Mouse (Mus musculus) MEL (cell line): Measurements from ENCODE around the gene Ccdc144b. TPM values are rescaled to one million over a fixed set of nuclear protein-coding genes. Genes with fewer than 3 reads are reported as not detected.

Experiments used
- DNase-seq: peaks from one replicate; pipeline ENCODE4 v3.0.0; 2011; ENCODE audit warnings: low read depth, low spot score
- H3K27ac ChIP-seq: 2 replicates; pipeline ENCODE4 v1.5.1; 2012; ENCODE audit warnings: low read depth, mild to moderate bottlenecking, control low read depth, low read length, moderate library complexity; ENCODE audit not compliant: control insufficient read depth
- H3K27me3 ChIP-seq, 2 experiments: fragments of 150-350 bp in 1 of 2; sonication (generic) in 1 of 2; 2 replicates each; pipeline ENCODE4 v1.6.1; 2012; ENCODE audit warnings: low read length in 2 of 2, mild to moderate bottlenecking in 2 of 2, improper control_type of control experiment in 1 of 2, moderate library complexity in 1 of 2; ENCODE audit not compliant: insufficient read depth in 2 of 2, control insufficient read depth in 1 of 2
- H3K36me3 ChIP-seq, 2 experiments: 2 replicates each; pipeline ENCODE4 v1.6.1; 2012 to 2014; ENCODE audit warnings: low read length in 2 of 2, improper control_type of control experiment in 1 of 2, inconsistent platforms in 1 of 2, mild to moderate bottlenecking in 1 of 2; ENCODE audit not compliant: insufficient read depth in 2 of 2, control insufficient read depth in 1 of 2
- H3K4me1 ChIP-seq, 2 experiments: fragments of 150-350 bp in 1 of 2; sonication (generic) in 1 of 2; 2 replicates each; pipeline ENCODE4 v1.6.1; 2012; ENCODE audit warnings: low read length in 2 of 2, improper control_type of control experiment in 1 of 2, mild to moderate bottlenecking in 1 of 2; ENCODE audit not compliant: insufficient read depth in 2 of 2, control insufficient read depth in 1 of 2
- H3K4me3 ChIP-seq, 2 experiments: fragments of 150-350 bp in 1 of 2; sonication (generic) in 1 of 2; 2 replicates each; pipeline ENCODE4 v1.5.1; 2012; ENCODE audit warnings: low read depth in 2 of 2, low read length in 2 of 2, mild to moderate bottlenecking in 2 of 2, moderate library complexity in 2 of 2, control low read depth in 1 of 2, improper control_type of control experiment in 1 of 2; ENCODE audit not compliant: control insufficient read depth in 1 of 2, insufficient read depth in 1 of 2
- H3K79me2 ChIP-seq: 2 replicates; pipeline ENCODE4 v1.6.1; 2012; ENCODE audit warnings: mild to moderate bottlenecking, low read length, moderate library complexity; ENCODE audit not compliant: control insufficient read depth, poor library complexity, insufficient read depth
- H3K9ac ChIP-seq: 2 replicates; pipeline ENCODE4 v1.6.1; 2012; ENCODE audit warnings: low read depth, mild to moderate bottlenecking, control low read depth, low read length, moderate library complexity; ENCODE audit not compliant: control insufficient read depth, poor library complexity, severe bottlenecking
- H3K9me3 ChIP-seq: fragments of 150-350 bp; sonication (generic); replicated peaks from 2 replicates; pipeline ENCODE4 v1.6.1; 2012; ENCODE audit warnings: mild to moderate bottlenecking, low read length, improper control_type of control experiment, moderate library complexity; ENCODE audit not compliant: insufficient read depth
- BHLHE40 ChIP-seq: IDR thresholded peaks from 2 replicates; pipeline ENCODE4 v1.6.1; 2012; ENCODE audit warnings: low read depth, mild to moderate bottlenecking, inconsistent platforms, low read length, improper control_type of control experiment, borderline replicate concordance
- CTCF ChIP-seq, 3 experiments: IDR thresholded peaks in 2 of 3; conservative IDR thresholded peaks in 1 of 3; 2 replicates each; pipeline ENCODE4 v1.5.1; 2011 to 2012; ENCODE audit warnings: low read length in 3 of 3, low read depth in 2 of 3, mild to moderate bottlenecking in 2 of 3, improper control_type of control experiment in 1 of 3, inconsistent platforms in 1 of 3, mixed read lengths in 1 of 3, moderate library complexity in 1 of 3; ENCODE audit not compliant: control insufficient read depth in 1 of 3, insufficient read depth in 1 of 3, poor library complexity in 1 of 3, severe bottlenecking in 1 of 3
- GATA1 ChIP-seq: IDR thresholded peaks from 2 replicates; pipeline ENCODE4 v1.6.1; 2011; ENCODE audit warnings: low read depth, low read length, improper control_type of control experiment
- JUND ChIP-seq: IDR thresholded peaks from 2 replicates; pipeline ENCODE4 v1.6.1; 2011; ENCODE audit warnings: low read depth, mild to moderate bottlenecking, improper control_type of control experiment, low read length
- MAFK ChIP-seq: IDR thresholded peaks from 2 replicates; pipeline ENCODE4 v1.6.1; 2011; ENCODE audit warnings: low read depth, mild to moderate bottlenecking, low read length, improper control_type of control experiment, borderline replicate concordance
- MXI1 ChIP-seq: IDR thresholded peaks from 2 replicates; pipeline ENCODE4 v1.6.1; 2011; ENCODE audit warnings: mild to moderate bottlenecking, low read depth, low read length, improper control_type of control experiment
- NRF1 ChIP-seq: IDR thresholded peaks from 2 replicates; pipeline ENCODE4 v1.6.1; 2014; ENCODE audit warnings: low read depth, mild to moderate bottlenecking, inconsistent platforms, low read length, improper control_type of control experiment, moderate library complexity; ENCODE audit not compliant: poor library complexity, insufficient read depth, severe bottlenecking
- RAD21 ChIP-seq: IDR thresholded peaks from 2 replicates; pipeline ENCODE4 v1.6.1; 2011; ENCODE audit warnings: mild to moderate bottlenecking, low read depth, low read length, improper control_type of control experiment
- RCOR1 ChIP-seq: IDR thresholded peaks from 2 replicates; pipeline ENCODE4 v1.6.1; 2012; ENCODE audit warnings: low read depth, mild to moderate bottlenecking, inconsistent platforms, low read length, improper control_type of control experiment
- SIN3A ChIP-seq: IDR thresholded peaks from 2 replicates; pipeline ENCODE4 v1.6.1; 2012; ENCODE audit warnings: low read length, improper control_type of control experiment, inconsistent platforms
- SMC3 ChIP-seq: IDR thresholded peaks from 2 replicates; pipeline ENCODE4 v1.6.1; 2011; ENCODE audit warnings: low read depth, low read length, improper control_type of control experiment
- TBP ChIP-seq: IDR thresholded peaks from 2 replicates; pipeline ENCODE4 v1.8.0; 2011; ENCODE audit warnings: low read depth, low read length, improper control_type of control experiment
- USF1 ChIP-seq: IDR thresholded peaks from 2 replicates; pipeline ENCODE4 v1.6.1; 2014; ENCODE audit warnings: low read depth, mild to moderate bottlenecking, inconsistent platforms, low read length, improper control_type of control experiment, moderate library complexity
- USF2 ChIP-seq, 2 experiments: IDR thresholded peaks; 2 replicates each; pipeline ENCODE4 v1.6.1; 2011 to 2012; ENCODE audit warnings: improper control_type of control experiment in 2 of 2, low read length in 2 of 2, borderline replicate concordance in 1 of 2, inconsistent platforms in 1 of 2, low read depth in 1 of 2, mild to moderate bottlenecking in 1 of 2; ENCODE audit not compliant: insufficient read depth in 1 of 2
- ZC3H11A ChIP-seq: IDR thresholded peaks from 2 replicates; pipeline ENCODE4 v1.6.1; 2012; ENCODE audit warnings: low read depth, mild to moderate bottlenecking, inconsistent platforms, low read length, improper control_type of control experiment
- ZNF384 ChIP-seq: IDR thresholded peaks from 2 replicates; pipeline ENCODE4 v1.6.1; 2012; ENCODE audit warnings: low read depth, mild to moderate bottlenecking, inconsistent platforms, low read length, improper control_type of control experiment
- polyA plus RNA-seq, 2 experiments: library from polyadenylated mRNA; stranded (reverse) in 1 of 2; unstranded in 1 of 2; fragments of >175 nt in 1 of 2; fragments of >200 nt in 1 of 2; gene quantifications; 2 replicates each; pipeline versions ENCODE4 v1.2.1 to v1.2.4; 2012; ENCODE audit warnings: low replicate concordance in 2 of 2, low read depth in 1 of 2; ENCODE audit not compliant: insufficient read length in 2 of 2, insufficient read depth in 1 of 2, missing spikeins in 1 of 2
- total RNA-seq: library from RNA; depleted of rRNA; stranded (reverse); fragments of 300-350 nt; gene quantifications from 2 replicates; pipeline ENCODE4 v1.2.3, GENCODE M21; 2012

Ccdc144b gene
- total and polyA plus RNA-seq, 3 experiments: not detected

DNA sequence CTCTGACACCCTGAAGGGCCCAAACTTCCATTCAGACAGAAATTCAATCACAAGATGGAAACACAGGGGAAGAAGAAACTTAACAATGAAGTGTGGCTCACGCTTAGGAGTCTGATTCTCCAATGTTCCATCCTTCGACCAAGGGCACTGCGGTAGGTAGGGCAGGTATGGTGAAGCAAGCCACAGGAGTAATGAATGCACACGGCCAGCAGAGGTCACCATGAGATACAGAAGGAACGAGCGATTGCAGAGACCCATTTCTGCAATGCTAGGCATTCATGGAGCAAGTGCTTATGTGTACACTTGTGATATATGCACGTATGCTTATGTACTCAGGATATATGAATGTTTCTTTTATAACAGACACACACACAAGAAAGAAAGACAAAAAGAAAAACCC lies 79.8 kb downstream of the Ccdc144b start:
- Histone ChIP-seq H3K36me3 (no peaks in the 10 kb centered on the region), H3K4me1 (no peaks in the 10 kb centered on the region), H3K4me3 (no peak overlapping the region)

DNA sequence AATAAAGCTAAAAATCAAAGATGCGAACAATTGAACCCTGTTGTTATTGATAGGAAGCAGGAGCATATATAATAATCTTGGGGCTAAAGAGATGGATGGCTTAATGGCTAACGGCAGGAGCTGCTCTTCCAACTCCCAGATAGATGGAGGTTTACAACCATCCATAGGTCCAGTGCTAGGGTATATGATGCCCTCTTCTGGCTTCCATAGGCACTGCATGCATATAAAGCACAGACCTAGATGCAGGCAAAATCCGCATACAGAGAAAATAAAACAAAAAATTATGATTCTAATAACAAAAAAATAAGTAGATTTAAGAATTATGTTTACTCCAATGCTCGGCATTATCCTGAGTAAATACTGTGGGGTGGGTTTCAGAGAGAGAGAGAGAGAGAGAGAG lies 80.4 kb downstream of the Ccdc144b start:
- DNase-seq: peak; percentile 72
- Histone ChIP-seq H3K9ac (no peak overlapping the region), H3K27ac (no peak overlapping the region), H3K36me3 (no peaks in the 10 kb centered on the region), H3K9me3 (no peaks in the 10 kb centered on the region), H3K4me1 (no peaks in the 10 kb centered on the region), H3K79me2 (no peaks in the 10 kb centered on the region), H3K27me3 (no peaks in the 10 kb centered on the region), H3K4me3 (no peak overlapping the region)
- TF ChIP-seq RAD21: peak; percentile 72
- TF ChIP-seq BHLHE40: peak; percentile 45; the same call in 1 of the 2 replicates
- TF ChIP-seq ZC3H11A: peak; percentile 92
- no peak for TF ChIP-seq ZNF384
- peak; percentile 89 for TF ChIP-seq SMC3
- no peak for TF ChIP-seq NRF1
- TF ChIP-seq CTCF (IDR thresholded peaks at IDR 0.05 in 2 of 3, conservative IDR thresholded peaks at IDR 0.05 in 1 of 3; ENCODE audit: control insufficient read depth in 1 of 3, insufficient read depth in 1 of 3, low read depth in 2 of 3, low read length in 3 of 3, poor library complexity in 1 of 3, severe bottlenecking in 1 of 3): peak; percentile 49 to 76 (median 69)

More for the DNA sequence above, 79.8 kb downstream of the Ccdc144b start:
- Histone ChIP-seq H3K27me3 (no peaks in the 10 kb centered on the region), H3K9me3 (no peaks in the 10 kb centered on the region), H3K9ac (no peak overlapping the region), H3K79me2 (no peaks in the 10 kb centered on the region), H3K27ac (no peak overlapping the region)
- DNase-seq: peak; percentile 74
- TF ChIP-seq ZC3H11A (peak; percentile 77), RAD21 (peak; percentile 78), SMC3 (peak; percentile 93), RCOR1 (no peak), BHLHE40 (no peak), CTCF (IDR thresholded peaks at IDR 0.05 in 2 of 3, conservative IDR thresholded peaks at IDR 0.05 in 1 of 3; ENCODE audit: control insufficient read depth in 1 of 3, insufficient read depth in 1 of 3, low read depth in 2 of 3, low read length in 3 of 3, poor library complexity in 1 of 3, severe bottlenecking in 1 of 3) (peak; percentile 70 to 89 (median 71)), USF2 (IDR thresholded peaks at IDR 0.05; ENCODE audit: borderline replicate concordance in 1 of 2, insufficient read depth in 1 of 2, low read depth in 1 of 2, low read length in 2 of 2) (no peak), JUND (no peak), GATA1 (no peak)

DNA sequence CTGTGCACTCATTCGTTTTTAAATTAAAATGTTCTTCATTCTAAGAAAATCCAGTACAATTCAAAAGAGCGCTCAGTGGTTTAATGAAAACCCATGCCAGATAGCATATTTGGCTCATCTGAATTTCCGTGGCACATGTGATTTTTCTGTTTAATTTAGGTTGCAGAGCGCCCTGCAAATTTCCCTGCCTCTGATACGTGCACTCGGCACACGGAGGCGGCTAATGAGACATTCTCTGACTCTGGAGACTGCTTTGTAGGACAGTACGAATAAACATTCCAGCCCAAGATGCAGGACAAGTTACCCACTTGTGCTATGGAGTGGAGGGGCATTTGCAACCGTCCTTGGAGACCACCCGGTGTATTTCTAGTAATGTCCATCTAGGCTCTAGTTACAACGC lies 82.2 kb downstream of the Ccdc144b start:
- Histone ChIP-seq H3K9me3 (no peaks in the 10 kb centered on the region), H3K9ac (no peak overlapping the region), H3K27ac (no peak overlapping the region), H3K79me2 (no peaks in the 10 kb centered on the region), H3K36me3 (peaks cover 0 to 14% of the 10 kb centered on the region in 2 experiments; a peak in 2 of 4 replicates), H3K27me3 (no peaks in the 10 kb centered on the region), H3K4me3 (no peak overlapping the region), H3K4me1 (peaks cover 9 to 12% of the 10 kb centered on the region in 2 experiments)
- DNase-seq: no peak
- no peak for TF ChIP-seq TBP
- TF ChIP-seq USF1: no peak
- no peak for TF ChIP-seq RAD21
- no peak for TF ChIP-seq MXI1
- no peak for TF ChIP-seq MAFK
- TF ChIP-seq CTCF (IDR thresholded peaks at IDR 0.05 in 2 of 3, conservative IDR thresholded peaks at IDR 0.05 in 1 of 3; ENCODE audit: control insufficient read depth in 1 of 3, insufficient read depth in 1 of 3, low read depth in 2 of 3, low read length in 3 of 3, poor library complexity in 1 of 3, severe bottlenecking in 1 of 3): no peak
- no peak for TF ChIP-seq ZC3H11A
- TF ChIP-seq USF2 (IDR thresholded peaks at IDR 0.05; ENCODE audit: borderline replicate concordance in 1 of 2, insufficient read depth in 1 of 2, low read depth in 1 of 2, low read length in 2 of 2): no peak
- TF ChIP-seq SIN3A: no peak
